Mouse (Mus musculus) liver, embryonic 13.5 days (tissue): ENCODE results near the gene Rab29. TPM values are rescaled to one million over a fixed set of nuclear protein-coding genes. Genes with fewer than 3 reads are reported as not detected.

ENCODE experiments used
- ATAC-seq: fragments of 200-750 bp; cut with Nextera tagmentation; 2 replicates; pipeline ENCODE4 v1.8.0; 2017; ENCODE audit warnings: low read depth, mild to moderate bottlenecking, moderate number of reproducible peaks, moderate library complexity
- DNase-seq: peaks from one replicate; pipeline ENCODE4 v3.0.0; 2022
- H3K27ac ChIP-seq: fragments of 300-500 bp; sonication (generic); 2 replicates; pipeline ENCODE4 v1.5.1; 2015; ENCODE audit warnings: moderate library complexity, mild to moderate bottlenecking, inconsistent platforms
- H3K27me3 ChIP-seq: fragments of 300-500 bp; sonication (generic); 2 replicates; pipeline ENCODE4 v1.6.1; 2015; ENCODE audit warnings: mild to moderate bottlenecking, inconsistent platforms
- H3K36me3 ChIP-seq: fragments of 300-500 bp; sonication (generic); 2 replicates; pipeline ENCODE4 v1.6.1; 2015; ENCODE audit warnings: mild to moderate bottlenecking, inconsistent platforms
- H3K4me1 ChIP-seq: fragments of 300-500 bp; sonication (generic); replicated peaks from 2 replicates; pipeline ENCODE4 v1.6.1; 2015; ENCODE audit warnings: inconsistent platforms
- H3K4me2 ChIP-seq: fragments of 300-500 bp; sonication (generic); 2 replicates; pipeline ENCODE4 v1.6.1; 2015; ENCODE audit warnings: inconsistent platforms, mild to moderate bottlenecking, moderate library complexity
- H3K4me3 ChIP-seq: fragments of 300-500 bp; sonication (generic); replicated peaks from 2 replicates; pipeline ENCODE4 v1.5.1; 2015; ENCODE audit warnings: mild to moderate bottlenecking, inconsistent platforms
- H3K9ac ChIP-seq: fragments of 300-500 bp; sonication (generic); 2 replicates; pipeline ENCODE4 v1.6.1; 2015; ENCODE audit warnings: mild to moderate bottlenecking, inconsistent platforms
- H3K9me3 ChIP-seq: fragments of 300-500 bp; sonication (generic); replicated peaks from 2 replicates; pipeline ENCODE4 v1.6.1; 2016; ENCODE audit warnings: inconsistent platforms
- WGBS: fragments of 180-500 bp; shearing (Covaris S2); methylation state at CpG from one replicate; pipeline ENCODE4 v1.1.7; 2015; ENCODE audit not compliant: insufficient replicate concordance; 5-methylcytosine and 5-hydroxymethylcytosine counted together
- polyA plus RNA-seq: library from polyadenylated mRNA; unstranded; fragments of >200 nt; fragmentation: Nextera tagmentation; extraction: Ambion mirVana; gene quantifications from 2 replicates; pipeline ENCODE4 v1.2.1, GENCODE M21; 2015

Rab29 gene
- polyA plus RNA-seq, 1 experiment from 2014 or later, result 11.2 TPM

DNA sequence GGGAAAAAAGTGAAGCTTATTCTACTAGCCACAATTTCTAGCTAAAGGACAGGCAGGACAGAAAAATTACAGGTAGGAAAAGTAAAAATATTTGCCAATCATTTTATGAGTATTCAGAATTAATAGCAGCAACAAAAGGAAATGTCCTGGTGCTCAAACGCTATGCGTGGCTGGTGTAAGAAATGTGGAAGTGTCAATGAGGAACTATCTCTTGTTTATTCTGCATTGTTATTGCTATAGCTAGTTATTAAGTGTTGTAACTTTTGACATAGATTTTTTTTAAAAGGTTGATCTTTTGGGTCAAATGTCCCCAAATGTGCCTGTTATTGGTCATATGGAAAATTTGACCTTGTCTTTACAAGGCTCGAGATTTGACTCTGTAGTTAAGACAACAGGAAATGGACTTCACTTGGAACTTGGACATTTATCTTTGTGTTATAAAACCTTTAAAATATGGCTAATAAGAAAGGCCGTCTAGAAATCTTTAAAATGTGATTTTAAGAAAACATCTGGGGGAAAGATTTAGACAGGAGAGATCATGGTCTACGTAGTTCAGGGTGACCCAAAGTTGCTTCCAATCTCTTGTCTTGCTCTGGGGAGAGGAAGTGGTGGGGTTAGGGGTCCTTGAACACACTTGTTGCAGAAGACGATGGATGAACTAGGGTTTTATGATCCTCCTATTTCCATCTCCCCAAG is 572 bp upstream of the Rab29 start:
- H3K4me2 ChIP-seq, result peak overlapping the region; percentile 86

DNA sequence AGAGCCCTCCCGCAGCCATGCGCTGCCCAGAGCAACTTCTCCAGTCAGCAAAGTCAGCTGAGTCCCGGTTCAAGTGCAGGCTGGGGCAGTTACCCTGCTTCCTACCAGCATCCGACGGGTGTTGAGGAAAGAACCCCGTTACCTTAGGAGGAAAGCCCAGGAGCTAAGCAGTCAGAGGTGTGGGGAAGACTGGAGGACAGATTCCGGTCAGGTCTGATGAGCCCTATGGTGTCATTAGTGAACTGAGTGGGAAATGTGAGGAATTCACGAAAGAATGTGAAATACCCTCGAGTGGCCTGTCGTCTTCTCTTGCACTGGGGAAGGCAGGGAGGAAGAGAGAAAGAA is 894 bp downstream of the Rab29 start:
- H3K4me2 ChIP-seq, result peak overlapping the region; percentile 86
- no peaks in the 10 kb centered on the region for H3K36me3 ChIP-seq
- H3K9me3 ChIP-seq, result no peaks in the 10 kb centered on the region
- H3K27ac ChIP-seq, result no peak overlapping the region
- peak overlapping the region; percentile 75 for H3K9ac ChIP-seq
- WGBS, result 21% methylated on average over 10 of the region's 10 CpGs
- H3K4me3 ChIP-seq, result peak overlapping the region; percentile 67
- H3K4me1 ChIP-seq, result peaks cover 8% of the 10 kb centered on the region
- ATAC-seq, result no peak; the same call in 1 of the 2 replicates
- DNase-seq, result no peak
- H3K27me3 ChIP-seq, result no peaks in the 10 kb centered on the region

More for the DNA sequence above, 572 bp upstream of the Rab29 start:
- WGBS, result 36% methylated on average over 6 of the region's 6 CpGs
- Histone ChIP-seq H3K27ac (no peak overlapping the region), H3K27me3 (no peaks in the 10 kb centered on the region), H3K4me1 (peaks cover 8% of the 10 kb centered on the region), H3K9me3 (no peaks in the 10 kb centered on the region), H3K4me3 (peak overlapping the region; percentile 67), H3K9ac (no peak overlapping the region), H3K36me3 (no peaks in the 10 kb centered on the region)
- ATAC-seq (no peak), DNase-seq (no peak)

DNA sequence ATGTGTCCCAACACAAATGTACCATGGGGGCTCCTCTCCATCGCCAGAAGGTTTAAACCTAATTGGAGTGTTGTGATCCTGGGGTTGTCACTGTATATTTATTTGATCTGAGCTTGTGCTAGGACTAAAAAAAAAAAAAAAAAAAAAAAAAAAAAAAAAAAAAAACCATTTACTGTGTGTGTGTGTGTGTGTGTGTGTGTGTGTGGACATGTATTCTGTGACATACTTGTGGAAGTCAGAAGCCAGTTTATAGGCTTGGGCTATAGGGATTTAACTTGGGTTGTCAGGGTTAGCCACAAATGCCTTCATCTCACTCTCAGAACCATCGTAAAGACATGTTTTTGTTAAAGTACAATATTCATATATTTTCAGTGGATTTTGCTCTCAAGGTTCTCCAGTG is 2.5 kb downstream of the Rab29 start:
- WGBS, result 75% methylated on average over 2 of the region's 2 CpGs
- Histone ChIP-seq H3K27ac (no peak overlapping the region), H3K27me3 (no peaks in the 10 kb centered on the region), H3K9me3 (no peaks in the 10 kb centered on the region), H3K4me2 (no peak overlapping the region), H3K4me1 (peaks cover 8% of the 10 kb centered on the region), H3K36me3 (0 out of 2 replicates have a peak, but pooled peaks cover 2% of the 10 kb centered on the region), H3K9ac (no peak overlapping the region), H3K4me3 (no peak overlapping the region)
- ATAC-seq, result no peak
- no peak for DNase-seq

DNA sequence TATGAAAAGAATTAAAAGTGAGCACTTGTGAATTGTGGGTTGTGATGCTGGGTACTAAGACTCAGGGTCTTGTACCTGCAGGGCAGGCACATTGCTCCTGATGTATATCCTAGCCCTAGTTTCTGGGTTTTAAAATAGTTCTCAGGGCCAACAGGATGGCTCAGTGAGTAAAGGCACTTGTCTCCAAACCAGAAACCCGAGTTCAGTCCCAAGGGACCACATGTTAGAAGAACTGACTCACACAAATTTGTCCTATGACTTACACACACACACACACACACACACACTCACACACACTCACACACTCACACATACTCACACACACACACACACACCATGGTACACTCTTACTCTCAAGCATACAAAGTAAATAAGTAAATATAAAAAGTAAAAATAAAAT is 5.8 kb downstream of the Rab29 start:
- H3K4me3 ChIP-seq, result no peak overlapping the region
- no peak overlapping the region for H3K4me2 ChIP-seq
- no peaks in the 10 kb centered on the region for H3K9me3 ChIP-seq
- H3K27ac ChIP-seq, result no peak overlapping the region
- DNase-seq (no peak), ATAC-seq (no peak)
- no peak overlapping the region for H3K9ac ChIP-seq
- peaks cover 4% of the 10 kb centered on the region for H3K4me1 ChIP-seq
- H3K27me3 ChIP-seq, result no peaks in the 10 kb centered on the region
- 0 out of 2 replicates have a peak, but pooled peaks cover 2% of the 10 kb centered on the region for H3K36me3 ChIP-seq
- 58% methylated on average over 1 of the region's 1 CpGs for WGBS

DNA sequence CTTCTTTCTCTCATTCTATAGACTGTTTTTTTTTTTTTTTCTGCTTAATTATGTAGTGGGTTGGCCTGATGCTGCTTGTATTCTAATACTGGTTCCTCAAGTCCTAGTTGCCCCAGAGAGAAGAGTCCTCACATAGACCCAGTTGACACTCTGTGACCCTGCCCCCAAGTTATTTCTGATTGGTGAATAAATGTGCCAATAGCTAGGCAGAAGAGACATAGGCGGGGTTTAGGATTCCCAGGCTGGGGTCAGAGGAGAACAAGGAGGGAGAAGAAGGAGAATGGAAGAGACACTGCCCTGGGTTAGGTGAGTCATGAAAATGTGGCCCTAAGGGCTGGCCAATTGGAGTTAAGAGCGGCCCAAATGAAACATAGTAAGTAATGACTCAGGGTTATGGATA is 12.8 kb downstream of the Rab29 start:
- WGBS, result 46% methylated on average over 2 of the region's 2 CpGs
- DNase-seq (no peak), ATAC-seq (no peak)
- H3K27me3 ChIP-seq, result no peaks in the 10 kb centered on the region; the same call in 1 of the 2 replicates
- no peak overlapping the region for H3K27ac ChIP-seq
- no peaks in the 10 kb centered on the region for H3K36me3 ChIP-seq
- no peak overlapping the region for H3K4me3 ChIP-seq
- H3K4me2 ChIP-seq, result no peak overlapping the region
- no peak overlapping the region for H3K9ac ChIP-seq
- H3K9me3 ChIP-seq, result no peaks in the 10 kb centered on the region
- H3K4me1 ChIP-seq, result no peaks in the 10 kb centered on the region

DNA sequence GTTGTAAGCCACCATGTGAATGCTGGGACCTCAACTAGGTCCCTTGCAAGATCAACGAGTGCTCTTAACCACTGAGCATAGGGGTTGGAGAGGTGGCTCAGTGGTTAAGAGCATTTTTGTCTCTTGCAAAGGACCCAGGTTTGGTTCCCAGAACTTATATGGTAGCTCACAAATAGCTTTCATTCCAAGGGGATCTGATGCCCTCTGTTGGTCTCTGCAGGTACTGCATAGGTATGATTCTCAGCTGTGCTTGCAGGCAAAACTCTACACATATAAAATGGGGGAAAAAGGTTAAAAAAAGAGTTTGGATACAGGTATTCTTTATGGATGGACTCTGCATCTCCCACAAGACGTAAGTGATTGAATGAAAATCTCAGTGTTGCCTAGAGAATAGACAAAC is 15.8 kb downstream of the Rab29 start:
- Histone ChIP-seq H3K4me1 (no peaks in the 10 kb centered on the region), H3K4me2 (no peak overlapping the region), H3K27ac (no peak overlapping the region), H3K4me3 (no peak overlapping the region), H3K36me3 (no peaks in the 10 kb centered on the region), H3K9ac (no peak overlapping the region), H3K27me3 (no peaks in the 10 kb centered on the region; the same call in 1 of the 2 replicates), H3K9me3 (no peaks in the 10 kb centered on the region)
- ATAC-seq (no peak), DNase-seq (peak; percentile 24)
- 31% methylated on average over 2 of the region's 2 CpGs for WGBS

DNA sequence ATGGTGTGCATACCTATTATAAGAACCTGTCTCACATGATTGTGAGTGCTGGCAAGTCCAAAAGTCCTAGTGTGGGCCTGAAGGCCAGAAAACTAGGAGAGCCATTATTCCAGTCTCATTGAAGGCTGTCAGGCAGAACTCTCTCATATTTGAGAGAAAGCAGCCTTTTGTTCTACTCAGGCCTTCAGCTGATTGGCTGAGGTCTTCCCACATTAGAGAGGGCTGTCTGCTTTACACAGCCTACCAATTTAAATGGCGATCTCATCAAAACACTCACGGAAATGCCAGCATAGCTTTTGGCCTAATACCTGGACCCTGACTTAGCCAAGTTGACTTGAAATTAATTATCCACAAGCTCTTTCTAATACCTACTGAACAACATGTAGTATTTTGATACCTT is 19.1 kb downstream of the Rab29 start:
- 70% methylated on average over 2 of the region's 2 CpGs for whole genome bisulfite sequencing
- Histone ChIP-seq H3K36me3 (no peaks in the 10 kb centered on the region), H3K4me2 (no peak overlapping the region), H3K27me3 (no peaks in the 10 kb centered on the region; the same call in 1 of the 2 replicates), H3K4me3 (no peak overlapping the region), H3K9ac (no peak overlapping the region), H3K9me3 (no peaks in the 10 kb centered on the region), H3K27ac (no peak overlapping the region), H3K4me1 (no peaks in the 10 kb centered on the region)
- ATAC-seq, result no peak
- no peak for DNase-seq

DNA sequence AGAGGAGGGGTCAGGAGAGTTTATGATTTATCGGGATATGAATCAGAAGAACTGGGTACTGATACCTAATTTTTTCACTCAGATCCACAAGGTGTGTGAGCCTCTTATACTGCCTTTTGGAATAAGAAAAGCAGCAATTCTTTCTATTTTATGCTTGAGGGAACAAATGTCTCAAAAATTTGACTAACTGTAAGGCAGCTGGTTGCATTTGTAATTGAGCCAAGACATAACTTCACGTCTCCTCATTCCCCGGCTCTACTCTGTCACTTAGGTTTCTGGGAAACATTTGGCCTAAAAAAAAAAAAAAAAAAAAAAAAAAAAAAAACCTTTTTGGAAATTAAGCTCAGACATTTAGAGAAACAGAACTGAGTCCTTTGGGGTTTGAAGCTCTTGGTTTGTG is 19.6 kb downstream of the Rab29 start:
- no peaks in the 10 kb centered on the region for H3K9me3 ChIP-seq
- no peak overlapping the region for H3K4me3 ChIP-seq
- WGBS, result 76% methylated on average over 3 of the region's 3 CpGs
- no peaks in the 10 kb centered on the region; the same call in 1 of the 2 replicates for H3K27me3 ChIP-seq
- ATAC-seq, result no peak
- no peaks in the 10 kb centered on the region for H3K36me3 ChIP-seq
- no peak overlapping the region for H3K27ac ChIP-seq
- H3K4me2 ChIP-seq, result no peak overlapping the region
- H3K4me1 ChIP-seq, result no peaks in the 10 kb centered on the region
- no peak overlapping the region for H3K9ac ChIP-seq
- DNase-seq, result no peak

DNA sequence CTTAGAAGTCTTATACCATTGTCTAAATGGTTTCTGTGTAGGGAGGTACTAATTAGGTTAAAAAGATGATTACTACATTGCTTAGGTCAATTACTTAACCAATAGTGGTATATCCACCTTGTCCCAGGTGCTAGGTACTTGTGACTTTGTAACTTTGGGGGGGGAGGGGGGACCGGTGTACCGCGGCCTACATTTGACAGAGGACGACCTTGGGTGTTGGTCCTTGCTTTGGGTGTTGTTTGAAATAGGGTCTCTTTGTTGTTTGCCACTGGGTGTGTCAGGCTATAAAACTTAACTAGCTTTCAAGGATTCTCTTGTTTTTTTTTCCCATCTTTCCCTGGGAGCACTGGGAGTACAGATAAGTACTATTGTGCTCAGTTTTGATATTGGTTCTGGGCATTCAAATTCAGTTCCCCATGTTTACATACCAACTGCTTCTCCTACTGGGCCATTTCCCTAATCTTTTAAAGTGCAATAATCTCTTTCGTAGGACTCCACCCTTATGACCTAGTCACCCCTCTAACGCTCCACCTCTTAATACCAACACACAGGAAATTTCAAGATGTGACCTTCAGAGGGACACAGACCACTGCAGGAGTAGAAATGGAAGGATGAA is 23.1 kb downstream of the Rab29 start:
- Histone ChIP-seq H3K4me3 (no peak overlapping the region), H3K9me3 (no peaks in the 10 kb centered on the region), H3K27ac (no peak overlapping the region), H3K4me1 (no peaks in the 10 kb centered on the region), H3K4me2 (no peak overlapping the region), H3K36me3 (no peaks in the 10 kb centered on the region), H3K9ac (no peak overlapping the region), H3K27me3 (no peaks in the 10 kb centered on the region)
- DNase-seq (no peak), ATAC-seq (no peak)
- 59% methylated on average over 6 of the region's 6 CpGs for WGBS

DNA sequence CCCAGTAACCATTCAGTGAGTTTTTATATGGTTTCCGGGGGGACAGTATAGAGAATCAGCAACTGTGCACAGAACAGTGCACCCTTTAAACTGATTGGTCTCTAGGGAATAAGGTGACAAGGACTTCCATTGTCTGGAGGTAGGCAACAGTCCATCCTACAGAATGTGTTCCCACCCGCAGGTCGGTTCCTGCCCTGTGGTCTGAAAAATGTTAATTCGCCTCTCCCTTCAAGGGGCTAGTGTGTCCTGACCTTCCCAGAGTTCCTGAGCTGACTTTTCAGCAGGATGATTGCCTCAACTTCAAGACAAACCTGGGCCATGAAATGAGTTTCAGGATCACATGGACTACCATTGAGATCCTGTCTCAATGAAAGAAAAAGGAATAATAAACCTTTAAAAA is 24.4 kb downstream of the Rab29 start:
- peaks cover 4% of the 10 kb centered on the region; the same call in 1 of the 2 replicates for H3K27me3 ChIP-seq
- no peaks in the 10 kb centered on the region for H3K9me3 ChIP-seq
- 72% methylated on average over 4 of the region's 4 CpGs for WGBS
- ATAC-seq (no peak), DNase-seq (no peak)
- H3K4me1 ChIP-seq, result no peaks in the 10 kb centered on the region
- no peak overlapping the region for H3K4me2 ChIP-seq
- H3K9ac ChIP-seq, result no peak overlapping the region
- H3K4me3 ChIP-seq, result no peak overlapping the region
- no peaks in the 10 kb centered on the region for H3K36me3 ChIP-seq
- no peak overlapping the region for H3K27ac ChIP-seq

DNA sequence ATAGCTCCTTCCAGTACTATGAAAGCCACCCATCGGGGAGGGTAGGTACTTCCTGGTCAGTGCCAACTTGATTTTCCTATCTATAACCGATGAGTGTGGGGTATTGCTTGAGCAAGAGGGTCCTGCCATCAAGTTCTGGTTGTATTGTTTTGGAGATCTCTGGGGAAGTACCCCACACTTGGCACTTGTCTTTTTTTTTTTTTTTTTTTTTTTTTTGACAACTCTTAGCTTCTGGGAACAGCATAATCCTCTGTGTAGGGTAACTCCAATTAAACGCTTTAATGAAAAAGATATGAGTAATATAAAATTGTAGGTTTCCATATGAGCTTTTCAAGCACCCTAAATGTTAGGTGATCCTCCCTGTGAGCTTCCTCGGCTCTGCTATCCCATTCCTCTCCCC is 35.7 kb downstream of the Rab29 start:
- Histone ChIP-seq H3K36me3 (no peaks in the 10 kb centered on the region), H3K27me3 (peaks cover 24% of the 10 kb centered on the region), H3K9me3 (no peaks in the 10 kb centered on the region), H3K4me2 (no peak overlapping the region), H3K27ac (no peak overlapping the region), H3K4me3 (no peak overlapping the region), H3K9ac (no peak overlapping the region), H3K4me1 (no peaks in the 10 kb centered on the region)
- 74% methylated on average over 4 of the region's 4 CpGs for WGBS
- DNase-seq, result no peak
- ATAC-seq, result no peak

DNA sequence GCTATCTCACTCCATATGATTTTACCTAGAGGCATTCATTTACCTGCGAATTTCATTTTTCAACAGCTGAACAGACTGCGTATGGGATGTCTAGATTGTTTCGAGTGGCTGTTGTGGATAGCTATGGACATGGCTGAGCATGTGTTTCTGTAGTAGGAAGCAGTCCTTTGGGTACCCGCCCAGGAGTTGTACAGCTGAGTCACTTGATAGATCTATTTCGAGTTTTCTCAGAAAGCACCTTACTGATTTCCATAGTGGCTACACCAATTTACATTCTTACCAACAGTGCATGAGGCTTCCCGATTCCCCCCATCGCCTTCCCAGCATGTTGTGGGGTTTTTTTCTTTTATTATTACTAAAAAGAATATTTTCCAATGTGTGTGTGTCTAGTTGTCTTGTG is 36.2 kb downstream of the Rab29 start:
- no peak for ATAC-seq
- Histone ChIP-seq H3K27ac (no peak overlapping the region), H3K4me3 (no peak overlapping the region), H3K27me3 (peaks cover 30% of the 10 kb centered on the region), H3K9ac (no peak overlapping the region), H3K9me3 (no peaks in the 10 kb centered on the region), H3K4me2 (no peak overlapping the region), H3K4me1 (no peaks in the 10 kb centered on the region), H3K36me3 (no peaks in the 10 kb centered on the region)
- 58% methylated on average over 7 of the region's 7 CpGs for WGBS
- DNase-seq, result no peak
